Mouse (Mus musculus): ENCODE results near the gene Mosmo. TPM values are rescaled to one million over a fixed set of nuclear protein-coding genes. Genes with fewer than 3 reads are reported as not detected.

Mosmo gene
- total and polyA plus RNA-seq, 3 experiments, result 10.4 to 19.0 (median 14.0) TPM

GRCm38 (mm10) chr7:120767369-120767768 lies 90.0 kb downstream of the Mosmo start:
- dilution Hi-C loops (cut with MboI; ENCODE audit: extremely low pct_ligation_motif_present, extremely low pct_unique_long_range_greater_than_20kb, low sequenced_read_pairs), result no loop called here
- no peak for TF ChIP-seq POLR2AphosphoS2 (IDR thresholded peaks at IDR 0.05; ENCODE audit: low read depth, low read length)
- no peak for TF ChIP-seq CHD2 (IDR thresholded peaks at IDR 0.05; ENCODE audit: low read length)
- no peak for TF ChIP-seq TBP (conservative IDR thresholded peaks at IDR 0.05; ENCODE audit: low read depth, low read length)
- TF ChIP-seq MXI1 (IDR thresholded peaks at IDR 0.05; ENCODE audit: low read depth, low read length), result no peak
- no peak for TF ChIP-seq KAT2A (IDR thresholded peaks at IDR 0.05; ENCODE audit: insufficient replicate concordance, low read length)
- no peak for TF ChIP-seq ETS1 (conservative IDR thresholded peaks at IDR 0.05; ENCODE audit: low read depth, low read length)
- no peak for TF ChIP-seq RAD21 (IDR thresholded peaks at IDR 0.05; ENCODE audit: low read depth, low read length)
- no peak for TF ChIP-seq IRF4 (IDR thresholded peaks at IDR 0.05; ENCODE audit: low read depth, low read length)
- H3K4me3 ChIP-seq (replicated peaks in 1 of 3; ENCODE audit: low read depth in 2 of 3, low read length in 2 of 3, poor library complexity in 1 of 3), result no peak overlapping the region

GRCm38 (mm10) chr7:120771389-120771788 lies 94.0 kb downstream of the Mosmo start:
- no peaks in the 10 kb centered on the region for H3K79me2 ChIP-seq (replicated peaks; ENCODE audit: control insufficient read depth, extremely low read depth, insufficient read depth, poor library complexity, severe bottlenecking)
- H3K9ac ChIP-seq (ENCODE audit: insufficient read depth, low read depth), result no peak overlapping the region
- TF ChIP-seq MAFK (IDR thresholded peaks at IDR 0.05; ENCODE audit: insufficient replicate concordance, low read length), result no peak
- no peak for TF ChIP-seq EP300 (IDR thresholded peaks at IDR 0.05; ENCODE audit: low read length)
- TF ChIP-seq TBP (conservative IDR thresholded peaks at IDR 0.05; ENCODE audit: low read depth, low read length), result no peak
- TF ChIP-seq ZKSCAN1 (IDR thresholded peaks at IDR 0.05; ENCODE audit: borderline replicate concordance, low read depth, low read length), result no peak
- TF ChIP-seq RCOR1 (conservative IDR thresholded peaks at IDR 0.05; ENCODE audit: low read depth, low read length), result no peak
- no peak for TF ChIP-seq GABPA (IDR thresholded peaks at IDR 0.05; ENCODE audit: insufficient replicate concordance, low read depth, low read length)
- no peak for TF ChIP-seq CHD2 (IDR thresholded peaks at IDR 0.05; ENCODE audit: low read length)
- no peak for TF ChIP-seq KAT2A (IDR thresholded peaks at IDR 0.05; ENCODE audit: insufficient replicate concordance, low read length)
- no peak for TF ChIP-seq ELF1 (IDR thresholded peaks at IDR 0.05; ENCODE audit: low read depth, low read length)
- no peak for TF ChIP-seq POLR2A (IDR thresholded peaks at IDR 0.05; ENCODE audit: low read depth, low read length)
- no peak for TF ChIP-seq ZNF384 (IDR thresholded peaks at IDR 0.05; ENCODE audit: low read depth, low read length)
- TF ChIP-seq JUND (conservative IDR thresholded peaks at IDR 0.05; ENCODE audit: low read depth, low read length), result no peak
- TF ChIP-seq BHLHE40 (IDR thresholded peaks at IDR 0.05; ENCODE audit: low read depth, low read length), result no peak
- no peak for TF ChIP-seq MEF2A (IDR thresholded peaks at IDR 0.05; ENCODE audit: borderline replicate concordance, low read depth, low read length)
- no peak for TF ChIP-seq ETS1 (conservative IDR thresholded peaks at IDR 0.05; ENCODE audit: low read depth, low read length)
- no peak for TF ChIP-seq NRF1 (IDR thresholded peaks at IDR 0.05; ENCODE audit: low read depth, low read length)
- no peak for TF ChIP-seq PAX5 (IDR thresholded peaks at IDR 0.05; ENCODE audit: low read length)
- TF ChIP-seq POLR2AphosphoS2 (IDR thresholded peaks at IDR 0.05; ENCODE audit: low read depth, low read length), result no peak
- no peaks in the 10 kb centered on the region for H3K9me3 ChIP-seq (replicated peaks; ENCODE audit: low read length)
- H3K4me3 ChIP-seq (replicated peaks in 1 of 3; ENCODE audit: low read depth in 2 of 3, low read length in 2 of 3, poor library complexity in 1 of 3), result no peak overlapping the region
- dilution Hi-C loops (cut with MboI; ENCODE audit: extremely low pct_ligation_motif_present, extremely low pct_unique_long_range_greater_than_20kb, low sequenced_read_pairs) (no loop called here), in situ Hi-C loops (cut with MboI; ENCODE audit: low pct_ligation_motif_present, low pct_unique_long_range_greater_than_20kb, low sequenced_read_pairs) (no loop called here)
- H3K27ac ChIP-seq (ENCODE audit: insufficient read depth, low read depth), result no peak overlapping the region
- no peaks in the 10 kb centered on the region for H3K4me1 ChIP-seq (ENCODE audit: control insufficient read depth in 1 of 2, insufficient read depth in 2 of 2)
- peaks cover 22% of the 10 kb centered on the region for H3K27me3 ChIP-seq (replicated peaks)
- H3K4me2 ChIP-seq (ENCODE audit: insufficient read depth, low read depth, poor library complexity, severe bottlenecking), result no peak overlapping the region
- DNase-seq (ENCODE audit: extremely low read depth), result no peak
- H3K36me3 ChIP-seq (replicated peaks in 1 of 2; ENCODE audit: control insufficient read depth in 1 of 2, insufficient read depth in 1 of 2, low read length in 1 of 2), result no peaks in the 10 kb centered on the region

More at GRCm38 (mm10) chr7:120767369-120767768, 90.0 kb downstream of the Mosmo start:
- Histone ChIP-seq H3K36me3 (replicated peaks in 1 of 2; ENCODE audit: control insufficient read depth in 1 of 2, insufficient read depth in 1 of 2, low read length in 1 of 2) (no peaks in the 10 kb centered on the region), H3K4me2 (ENCODE audit: insufficient read depth, low read depth, poor library complexity, severe bottlenecking) (no peak overlapping the region), H3K27me3 (replicated peaks) (peaks cover 16% of the 10 kb centered on the region), H3K9me3 (replicated peaks; ENCODE audit: low read length) (no peaks in the 10 kb centered on the region), H3K79me2 (replicated peaks; ENCODE audit: control insufficient read depth, extremely low read depth, insufficient read depth, poor library complexity, severe bottlenecking) (no peaks in the 10 kb centered on the region), H3K27ac (ENCODE audit: insufficient read depth, low read depth) (no peak overlapping the region), H3K9ac (ENCODE audit: insufficient read depth, low read depth) (no peak overlapping the region), H3K4me1 (ENCODE audit: control insufficient read depth in 1 of 2, insufficient read depth in 2 of 2) (no peaks in the 10 kb centered on the region)
- in situ Hi-C loops (cut with MboI; ENCODE audit: low pct_ligation_motif_present, low pct_unique_long_range_greater_than_20kb, low sequenced_read_pairs), result loop anchor here (5.0 kb wide), 1 partner anchor 35 kb away; no protein-coding TSS in a partner anchor
- DNase-seq (ENCODE audit: extremely low read depth), result no peak

Measured in CH12.LX (cell line).